Mouse (Mus musculus) stomach, embryonic 16.5 days (tissue): Measurements from ENCODE around the gene Gm29609. TPM values are rescaled to one million over a fixed set of nuclear protein-coding genes. Genes with fewer than 3 reads are reported as not detected.
A peak's percentile ranks its signal among the peaks of the same experiment; 100 is the strongest.

Experiments
- ATAC-seq: fragments of 200-750 bp; cut with Nextera tagmentation; 2 replicates; pipeline ENCODE4 v1.8.0; 2017; ENCODE audit warnings: moderate number of reproducible peaks, moderate TSS enrichment; ENCODE audit not compliant: insufficient read depth, low FRiP score
- H3K27ac ChIP-seq: fragments of 300-500 bp; sonication (generic); 2 replicates; pipeline ENCODE4 v1.5.1; 2014; ENCODE audit warnings: low read length
- H3K27me3 ChIP-seq: fragments of 300-500 bp; sonication (generic); 2 replicates; pipeline ENCODE4 v1.6.1; 2014; ENCODE audit warnings: low read length, control low read depth, mixed read lengths; ENCODE audit not compliant: control insufficient read depth, insufficient read depth
- H3K36me3 ChIP-seq: fragments of 300-500 bp; sonication (generic); 2 replicates; pipeline ENCODE4 v1.6.1; 2014; ENCODE audit warnings: low read length; ENCODE audit not compliant: control insufficient read depth, insufficient read depth
- H3K4me1 ChIP-seq: fragments of 300-500 bp; sonication (generic); 2 replicates; pipeline ENCODE4 v1.6.1; 2014; ENCODE audit warnings: low read length, control low read depth, mixed read lengths; ENCODE audit not compliant: control insufficient read depth, insufficient read depth
- H3K4me2 ChIP-seq: fragments of 300-500 bp; sonication (generic); 2 replicates; pipeline ENCODE4 v1.6.1; 2014; ENCODE audit warnings: low read depth, low read length, mixed read lengths
- H3K4me3 ChIP-seq: fragments of 300-500 bp; sonication (generic); replicated peaks from 2 replicates; pipeline ENCODE4 v1.5.1; 2014; ENCODE audit warnings: mild to moderate bottlenecking, low read length
- H3K9ac ChIP-seq: fragments of 300-500 bp; sonication (generic); 2 replicates; pipeline ENCODE4 v1.6.1; 2014; ENCODE audit warnings: low read length
- H3K9me3 ChIP-seq: fragments of 300-500 bp; sonication (generic); replicated peaks from 2 replicates; pipeline ENCODE4 v1.6.1; 2016; ENCODE audit warnings: low read length, control low read depth; ENCODE audit not compliant: control insufficient read depth
- WGBS: fragments of 180-500 bp; shearing (Covaris S2); extraction: QIAGEN DNeasy Blood & Tissue Kit; methylation state at CpG from one replicate; pipeline ENCODE4 v1.1.7; 2014; 5-methylcytosine and 5-hydroxymethylcytosine counted together
- polyA plus RNA-seq: library from polyadenylated mRNA; unstranded; fragments of >200 nt; fragmentation: Nextera tagmentation; extraction: Ambion mirVana; gene quantifications from 2 replicates; pipeline ENCODE4 v1.2.1, GENCODE M21; 2015

Gm29609 gene
- polyA plus RNA-seq, 1 experiment from 2014 or later, result 1.2 TPM

GRCm38 (mm10) chr5:31199321-31199892, 19.7 kb upstream of the Gm29609 start:
- 0 out of 2 replicates have a peak, but pooled peaks cover 5% of the 10 kb centered on the region for H3K9me3 ChIP-seq
- peaks cover 16% of the 10 kb centered on the region for H3K4me1 ChIP-seq
- no peak overlapping the region for H3K4me3 ChIP-seq
- no peak overlapping the region for H3K27ac ChIP-seq
- H3K9ac ChIP-seq, result no peak overlapping the region
- WGBS, result 89% methylated on average over 19 of the region's 19 CpGs
- H3K36me3 ChIP-seq, result peaks cover 39% of the 10 kb centered on the region
- ATAC-seq, result no peak
- H3K27me3 ChIP-seq, result no peaks in the 10 kb centered on the region
- no peak overlapping the region for H3K4me2 ChIP-seq

- no peaks in the 10 kb centered on the region for H3K27me3 ChIP-seq
- no peak overlapping the region for H3K9ac ChIP-seq
- peaks cover 39% of the 10 kb centered on the region for H3K36me3 ChIP-seq
- peaks cover 22% of the 10 kb centered on the region for H3K4me1 ChIP-seq
- H3K4me2 ChIP-seq, result no peak overlapping the region
- H3K4me3 ChIP-seq, result no peak overlapping the region
- 81% methylated on average over 5 of the region's 5 CpGs for WGBS
- H3K9me3 ChIP-seq, result 0 out of 2 replicates have a peak, but pooled peaks cover 5% of the 10 kb centered on the region
- ATAC-seq, result no peak
- no peak overlapping the region for H3K27ac ChIP-seq
These were observed 19.1 kb upstream of the Gm29609 start for GRCm38 (mm10) chr5:31198616-31199320.

GRCm38 (mm10) chr5:31198170-31198569, 18.5 kb upstream of the Gm29609 start:
- no peak overlapping the region for H3K4me2 ChIP-seq
- H3K4me1 ChIP-seq, result peaks cover 23% of the 10 kb centered on the region
- no peak overlapping the region for H3K9ac ChIP-seq
- 81% methylated on average over 9 of the region's 9 CpGs for WGBS
- peaks cover 39% of the 10 kb centered on the region for H3K36me3 ChIP-seq
- H3K4me3 ChIP-seq, result no peak overlapping the region
- ATAC-seq, result no peak
- 0 out of 2 replicates have a peak, but pooled peaks cover 5% of the 10 kb centered on the region for H3K9me3 ChIP-seq
- H3K27me3 ChIP-seq, result no peaks in the 10 kb centered on the region
- H3K27ac ChIP-seq, result no peak overlapping the region

- Histone ChIP-seq H3K27ac (no peak overlapping the region), H3K9me3 (0 out of 2 replicates have a peak, but pooled peaks cover 5% of the 10 kb centered on the region), H3K9ac (no peak overlapping the region), H3K36me3 (peaks cover 39% of the 10 kb centered on the region), H3K4me2 (no peak overlapping the region), H3K4me3 (no peak overlapping the region), H3K4me1 (peaks cover 18% of the 10 kb centered on the region), H3K27me3 (no peaks in the 10 kb centered on the region)
- ATAC-seq, result no peak
- WGBS, result 92% methylated on average over 12 of the region's 12 CpGs
These were observed 17.4 kb upstream of the Gm29609 start for GRCm38 (mm10) chr5:31197072-31197471.

GRCm38 (mm10) chr5:31196207-31196606, 16.5 kb upstream of the Gm29609 start:
- no peak overlapping the region for H3K4me2 ChIP-seq
- no peak overlapping the region for H3K4me3 ChIP-seq
- peak overlapping the region; percentile 14; the same call in 1 of the 2 replicates for H3K27ac ChIP-seq
- peaks cover 25% of the 10 kb centered on the region for H3K4me1 ChIP-seq
- no peaks in the 10 kb centered on the region for H3K27me3 ChIP-seq
- 0 out of 2 replicates have a peak, but pooled peaks cover 5% of the 10 kb centered on the region for H3K9me3 ChIP-seq
- no peak for ATAC-seq
- H3K36me3 ChIP-seq, result peaks cover 39% of the 10 kb centered on the region
- 90% methylated on average over 10 of the region's 10 CpGs for WGBS
- H3K9ac ChIP-seq, result no peak overlapping the region

GRCm38 (mm10) chr5:31195671-31196070, 16.0 kb upstream of the Gm29609 start:
- no peaks in the 10 kb centered on the region for H3K27me3 ChIP-seq
- H3K9me3 ChIP-seq, result 0 out of 2 replicates have a peak, but pooled peaks cover 5% of the 10 kb centered on the region
- H3K27ac ChIP-seq, result no peak overlapping the region; the same call in 1 of the 2 replicates
- no peak overlapping the region for H3K9ac ChIP-seq
- no peak overlapping the region for H3K4me2 ChIP-seq
- peaks cover 23% of the 10 kb centered on the region for H3K4me1 ChIP-seq
- 92% methylated on average over 4 of the region's 4 CpGs for WGBS
- peaks cover 40% of the 10 kb centered on the region for H3K36me3 ChIP-seq
- no peak overlapping the region for H3K4me3 ChIP-seq
- ATAC-seq, result no peak

GRCm38 (mm10) chr5:31194486-31195485, 15.1 kb upstream of the Gm29609 start:
- Histone ChIP-seq H3K27ac (no peak overlapping the region), H3K4me1 (peaks cover 21% of the 10 kb centered on the region), H3K36me3 (peaks cover 41% of the 10 kb centered on the region), H3K27me3 (no peaks in the 10 kb centered on the region), H3K9ac (no peak overlapping the region), H3K4me2 (peak overlapping the region; percentile 79), H3K4me3 (peak overlapping the region; percentile 97), H3K9me3 (no peaks in the 10 kb centered on the region)
- ATAC-seq, result no peak
- 87% methylated on average over 16 of the region's 16 CpGs for WGBS

GRCm38 (mm10) chr5:31193631-31194281, 14.0 kb upstream of the Gm29609 start:
- H3K4me1 ChIP-seq, result peaks cover 21% of the 10 kb centered on the region
- H3K9ac ChIP-seq, result peak overlapping the region; percentile 95
- H3K4me3 ChIP-seq, result peak overlapping the region; percentile 97
- H3K36me3 ChIP-seq, result peaks cover 38% of the 10 kb centered on the region
- peak overlapping the region; percentile 79 for H3K4me2 ChIP-seq
- no peaks in the 10 kb centered on the region for H3K9me3 ChIP-seq
- 10% methylated on average over 25 of the region's 25 CpGs for WGBS
- no peak for ATAC-seq
- H3K27me3 ChIP-seq, result no peaks in the 10 kb centered on the region
- peak overlapping the region; percentile 86 for H3K27ac ChIP-seq
